Mouse (Mus musculus) lung, embryonic 16.5 days (tissue): ENCODE results near the gene Pex26. TPM values are rescaled to one million over a fixed set of nuclear protein-coding genes. Genes with fewer than 3 reads are reported as not detected.
A peak's percentile ranks its signal among the peaks of the same experiment; 100 is the strongest.

Source experiments
- ATAC-seq: fragments of 200-750 bp; cut with Nextera tagmentation; 2 replicates; pipeline ENCODE4 v1.8.0; 2017; ENCODE audit warnings: low read depth, mild to moderate bottlenecking, moderate library complexity
- H3K27ac ChIP-seq: fragments of 300-500 bp; sonication (generic); 2 replicates; pipeline ENCODE4 v1.5.1; 2014; ENCODE audit warnings: mild to moderate bottlenecking, control low read depth, low read length
- H3K27me3 ChIP-seq: fragments of 300-500 bp; sonication (generic); 2 replicates; pipeline ENCODE4 v1.6.1; 2014; ENCODE audit warnings: low read depth, low read length, mixed read lengths; ENCODE audit not compliant: control insufficient read depth, insufficient read depth
- H3K36me3 ChIP-seq: fragments of 300-500 bp; sonication (generic); 2 replicates; pipeline ENCODE4 v1.6.1; 2014; ENCODE audit warnings: low read length; ENCODE audit not compliant: control insufficient read depth, insufficient read depth
- H3K4me1 ChIP-seq: fragments of 300-500 bp; sonication (generic); replicated peaks from 2 replicates; pipeline ENCODE4 v1.6.1; 2014; ENCODE audit warnings: low read length, mixed read lengths; ENCODE audit not compliant: control insufficient read depth, insufficient read depth
- H3K4me2 ChIP-seq: fragments of 300-500 bp; sonication (generic); 2 replicates; pipeline ENCODE4 v1.6.1; 2014; ENCODE audit warnings: low read depth, low read length, control low read depth
- H3K4me3 ChIP-seq: fragments of 300-500 bp; sonication (generic); 2 replicates; pipeline ENCODE4 v1.5.1; 2014; ENCODE audit warnings: mild to moderate bottlenecking, low read length, control low read depth
- H3K9ac ChIP-seq: fragments of 300-500 bp; sonication (generic); 2 replicates; pipeline ENCODE4 v1.6.1; 2014; ENCODE audit warnings: low read length, control low read depth
- H3K9me3 ChIP-seq: fragments of 300-500 bp; sonication (generic); 2 replicates; pipeline ENCODE4 v1.6.1; 2016; ENCODE audit warnings: low read length; ENCODE audit not compliant: control insufficient read depth
- WGBS: fragments of 180-500 bp; shearing (Covaris S2); extraction: QIAGEN DNeasy Blood & Tissue Kit; methylation state at CpG from one replicate; pipeline ENCODE4 v1.1.7; 2014; 5-methylcytosine and 5-hydroxymethylcytosine counted together
- polyA plus RNA-seq: library from polyadenylated mRNA; unstranded; fragments of >200 nt; fragmentation: Nextera tagmentation; extraction: Ambion mirVana; gene quantifications from 2 replicates; pipeline ENCODE4 v1.2.1, GENCODE M21; 2015

Pex26 gene
- polyA plus RNA-seq, 1 experiment from 2014 or later, result 15.6 TPM

GRCm38 (mm10) chr6:121156030-121156429, 27.4 kb upstream of the Pex26 start:
- H3K4me3 ChIP-seq, result no peak overlapping the region
- H3K9ac ChIP-seq, result no peak overlapping the region
- no peak for ATAC-seq
- peaks cover 14% of the 10 kb centered on the region for H3K27me3 ChIP-seq
- no peaks in the 10 kb centered on the region for H3K36me3 ChIP-seq
- H3K4me2 ChIP-seq, result no peak overlapping the region
- no peaks in the 10 kb centered on the region for H3K9me3 ChIP-seq
- no peak overlapping the region for H3K27ac ChIP-seq
- H3K4me1 ChIP-seq, result peaks cover 9% of the 10 kb centered on the region
- 30% methylated on average over 2 of the region's 2 CpGs for WGBS

GRCm38 (mm10) chr6:121159616-121160015, 23.9 kb upstream of the Pex26 start:
- Histone ChIP-seq H3K9me3 (no peaks in the 10 kb centered on the region), H3K4me3 (no peak overlapping the region), H3K36me3 (no peaks in the 10 kb centered on the region), H3K4me1 (peaks cover 5% of the 10 kb centered on the region), H3K27me3 (peaks cover 10% of the 10 kb centered on the region; the same call in 1 of the 2 replicates), H3K4me2 (no peak overlapping the region), H3K9ac (no peak overlapping the region), H3K27ac (no peak overlapping the region)
- no peak for ATAC-seq
- WGBS, result 66% methylated on average over 5 of the region's 5 CpGs

GRCm38 (mm10) chr6:121160126-121160525, 23.3 kb upstream of the Pex26 start:
- no peak overlapping the region for H3K27ac ChIP-seq
- H3K9ac ChIP-seq, result no peak overlapping the region
- peaks cover 10% of the 10 kb centered on the region; the same call in 1 of the 2 replicates for H3K27me3 ChIP-seq
- ATAC-seq, result no peak
- WGBS, result 27% methylated on average over 6 of the region's 6 CpGs
- peaks cover 5% of the 10 kb centered on the region for H3K4me1 ChIP-seq
- no peaks in the 10 kb centered on the region for H3K36me3 ChIP-seq
- no peak overlapping the region for H3K4me2 ChIP-seq
- H3K9me3 ChIP-seq, result no peaks in the 10 kb centered on the region
- no peak overlapping the region for H3K4me3 ChIP-seq

- ATAC-seq, result peak; percentile 26; the same call in 1 of the 2 replicates
- no peak overlapping the region for H3K9ac ChIP-seq
- peaks cover 8% of the 10 kb centered on the region; the same call in 1 of the 2 replicates for H3K4me1 ChIP-seq
- no peak overlapping the region for H3K27ac ChIP-seq
- H3K27me3 ChIP-seq, result peaks cover 4% of the 10 kb centered on the region; the same call in 1 of the 2 replicates
- H3K36me3 ChIP-seq, result no peaks in the 10 kb centered on the region
- 47% methylated on average over 12 of the region's 12 CpGs for WGBS
- H3K4me3 ChIP-seq, result no peak overlapping the region
- H3K9me3 ChIP-seq, result no peaks in the 10 kb centered on the region
- no peak overlapping the region for H3K4me2 ChIP-seq
Measured at GRCm38 (mm10) chr6:121162616-121163015, 20.9 kb upstream of the Pex26 start.

GRCm38 (mm10) chr6:121166098-121166552, 17.3 kb upstream of the Pex26 start:
- WGBS, result 17% methylated on average over 10 of the region's 10 CpGs
- H3K9ac ChIP-seq, result no peak overlapping the region
- H3K4me2 ChIP-seq, result no peak overlapping the region
- H3K36me3 ChIP-seq, result no peaks in the 10 kb centered on the region
- H3K4me1 ChIP-seq, result peaks cover 3% of the 10 kb centered on the region; the same call in 1 of the 2 replicates
- H3K27ac ChIP-seq, result no peak overlapping the region
- H3K9me3 ChIP-seq, result no peaks in the 10 kb centered on the region
- no peak overlapping the region for H3K4me3 ChIP-seq
- H3K27me3 ChIP-seq, result no peaks in the 10 kb centered on the region; the same call in 1 of the 2 replicates
- ATAC-seq, result peak; percentile 59

GRCm38 (mm10) chr6:121167381-121167975, 16.0 kb upstream of the Pex26 start:
- no peak overlapping the region for H3K9ac ChIP-seq
- WGBS, result 78% methylated on average over 7 of the region's 7 CpGs
- no peak overlapping the region for H3K4me3 ChIP-seq
- H3K9me3 ChIP-seq, result no peaks in the 10 kb centered on the region
- no peak overlapping the region for H3K27ac ChIP-seq
- no peaks in the 10 kb centered on the region for H3K36me3 ChIP-seq
- ATAC-seq, result no peak
- H3K4me1 ChIP-seq, result peaks cover 3% of the 10 kb centered on the region; the same call in 1 of the 2 replicates
- no peaks in the 10 kb centered on the region; the same call in 1 of the 2 replicates for H3K27me3 ChIP-seq
- H3K4me2 ChIP-seq, result no peak overlapping the region

- Histone ChIP-seq H3K4me1 (peaks cover 3% of the 10 kb centered on the region; the same call in 1 of the 2 replicates), H3K4me3 (no peak overlapping the region), H3K36me3 (no peaks in the 10 kb centered on the region), H3K9ac (no peak overlapping the region), H3K27ac (no peak overlapping the region), H3K9me3 (no peaks in the 10 kb centered on the region), H3K27me3 (no peaks in the 10 kb centered on the region; the same call in 1 of the 2 replicates), H3K4me2 (no peak overlapping the region)
- ATAC-seq, result peak; percentile 27; the same call in 1 of the 2 replicates
- 36% methylated on average over 6 of the region's 6 CpGs for WGBS
Measured at GRCm38 (mm10) chr6:121171102-121171501, 12.4 kb upstream of the Pex26 start.

GRCm38 (mm10) chr6:121173471-121173870, 10.0 kb upstream of the Pex26 start:
- WGBS, result 38% methylated on average over 5 of the region's 5 CpGs
- Histone ChIP-seq H3K4me1 (no peaks in the 10 kb centered on the region; the same call in 1 of the 2 replicates), H3K4me3 (no peak overlapping the region), H3K27me3 (no peaks in the 10 kb centered on the region; the same call in 1 of the 2 replicates), H3K4me2 (no peak overlapping the region), H3K9me3 (no peaks in the 10 kb centered on the region), H3K36me3 (no peaks in the 10 kb centered on the region), H3K9ac (no peak overlapping the region), H3K27ac (no peak overlapping the region)
- no peak for ATAC-seq

GRCm38 (mm10) chr6:121174761-121175160, 8.7 kb upstream of the Pex26 start:
- H3K4me3 ChIP-seq, result no peak overlapping the region
- WGBS, result 91% methylated on average over 6 of the region's 6 CpGs
- no peak overlapping the region for H3K27ac ChIP-seq
- H3K9ac ChIP-seq, result no peak overlapping the region
- no peak for ATAC-seq
- H3K4me2 ChIP-seq, result no peak overlapping the region
- H3K4me1 ChIP-seq, result no peaks in the 10 kb centered on the region; the same call in 1 of the 2 replicates
- H3K36me3 ChIP-seq, result no peaks in the 10 kb centered on the region
- H3K9me3 ChIP-seq, result no peaks in the 10 kb centered on the region
- no peaks in the 10 kb centered on the region; the same call in 1 of the 2 replicates for H3K27me3 ChIP-seq
